Mouse (Mus musculus) liver, adult 2 months (tissue): Measurements from ENCODE around the gene Adgrg4. TPM values are rescaled to one million over a fixed set of nuclear protein-coding genes. Genes with fewer than 3 reads are reported as not detected.
A peak's percentile ranks its signal among the peaks of the same experiment; 100 is the strongest.

Experiments used
- DNase-seq: peaks from one replicate; pipeline ENCODE4 v3.0.0-alpha.2; 2011; ENCODE audit warnings: low read depth, low spot score; ENCODE audit errors: extremely low read depth
- H3K27ac ChIP-seq: fragments of 200-500 bp; replicated peaks from 2 replicates; pipeline ENCODE4 v1.5.1; 2012; ENCODE audit warnings: low read depth, mild to moderate bottlenecking, control low read depth, inconsistent platforms, low read length; ENCODE audit not compliant: insufficient read depth
- H3K27me3 ChIP-seq: fragments of 200-500 bp; 2 replicates; pipeline ENCODE4 v1.6.1; 2012; ENCODE audit warnings: mild to moderate bottlenecking, moderate library complexity, low read length, inconsistent platforms; ENCODE audit not compliant: control insufficient read depth, insufficient read depth
- H3K36me3 ChIP-seq: fragments of 200-500 bp; 2 replicates; pipeline ENCODE4 v1.6.1; 2012; ENCODE audit warnings: low read length, inconsistent platforms; ENCODE audit not compliant: control insufficient read depth, insufficient read depth
- H3K4me1 ChIP-seq: fragments of 200-500 bp; 2 replicates; pipeline ENCODE4 v1.6.1; 2011; ENCODE audit warnings: low read length; ENCODE audit not compliant: control insufficient read depth, insufficient read depth
- H3K4me3 ChIP-seq: fragments of 200-500 bp; 2 replicates; pipeline ENCODE4 v1.5.1; 2011; ENCODE audit warnings: low read depth, mild to moderate bottlenecking, control low read depth, low read length, moderate library complexity; ENCODE audit not compliant: insufficient read depth
- H3K79me2 ChIP-seq: fragments of 200-500 bp; 2 replicates; pipeline ENCODE4 v1.6.1; 2012; ENCODE audit warnings: inconsistent platforms, mild to moderate bottlenecking, low read length, moderate library complexity; ENCODE audit not compliant: control insufficient read depth, insufficient read depth
- H3K9ac ChIP-seq: fragments of 200-500 bp; 2 replicates; pipeline ENCODE4 v1.6.1; 2012; ENCODE audit warnings: low read depth, mild to moderate bottlenecking, control low read depth, inconsistent platforms, low read length
- CTCF ChIP-seq: fragments of 200-500 bp; IDR thresholded peaks from 2 replicates; pipeline ENCODE4 v1.5.1; 2011; ENCODE audit warnings: low read depth, low read length, control low read depth
- POLR2A ChIP-seq: fragments of 200-500 bp; IDR thresholded peaks from 2 replicates; pipeline ENCODE4 v1.6.1; 2011; ENCODE audit warnings: low read length, control low read depth; ENCODE audit not compliant: insufficient read depth; ENCODE audit errors: extremely low read depth
- WGBS: fragments of 180-500 bp; shearing (Covaris S2); methylation state at CpG from one replicate; pipeline ENCODE4 v1.1.7; 2018; 5-methylcytosine and 5-hydroxymethylcytosine counted together
- polyA plus RNA-seq: library from polyadenylated mRNA; depleted of rRNA; stranded (reverse); fragments of >200 nt; gene quantifications from 2 replicates; pipeline ENCODE4 v1.2.3, GENCODE M21; 2012; rRNA removed
- total RNA-seq: library from RNA; depleted of rRNA; stranded (reverse); fragments of >200 nt; gene quantifications from 2 replicates; pipeline ENCODE4 v1.2.3, GENCODE M21; 2014; rRNA removed

The Adgrg4 gene
- total RNA-seq (not detected in 2 replicates), polyA plus RNA-seq (not detected in 2 replicates)

DNA sequence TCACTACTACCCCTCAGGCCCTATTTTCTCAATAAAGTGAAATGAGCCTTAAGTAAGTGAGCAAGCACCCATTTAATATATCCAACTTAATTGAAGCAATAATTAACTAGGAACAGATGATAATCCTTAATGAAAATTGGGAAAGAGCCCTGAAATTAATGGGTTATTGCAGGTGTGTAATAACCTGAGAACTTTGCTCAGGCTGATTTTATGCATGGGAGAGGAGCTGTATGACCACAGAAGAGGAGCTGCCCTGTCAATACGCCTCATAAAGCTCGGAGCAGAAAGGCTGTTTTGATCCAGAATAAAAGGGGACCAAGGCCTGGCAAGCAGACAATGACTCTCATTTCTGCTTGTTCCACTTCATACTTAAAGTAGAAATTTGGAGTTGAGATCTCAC is at the start of gene Adgrg4:
Gene Adgrg4 (plus strand): TSS at position 301 of the 400 bp plus-strand sequence.
- WGBS: 74% methylated on average over 2 of the region's 2 CpGs
- H3K4me1 ChIP-seq: no peaks in the 10 kb centered on the region
- no peaks in the 10 kb centered on the region for H3K36me3 ChIP-seq
- no peak for DNase-seq
- no peaks in the 10 kb centered on the region for H3K27me3 ChIP-seq
- H3K79me2 ChIP-seq: no peaks in the 10 kb centered on the region
- H3K9ac ChIP-seq: no peak within 1 kb of the TSS
- no peak for TF ChIP-seq CTCF
- TF ChIP-seq POLR2A: no peak
- no peak within 1 kb of the TSS for H3K4me3 ChIP-seq
- no peak within 1 kb of the TSS for H3K27ac ChIP-seq

DNA sequence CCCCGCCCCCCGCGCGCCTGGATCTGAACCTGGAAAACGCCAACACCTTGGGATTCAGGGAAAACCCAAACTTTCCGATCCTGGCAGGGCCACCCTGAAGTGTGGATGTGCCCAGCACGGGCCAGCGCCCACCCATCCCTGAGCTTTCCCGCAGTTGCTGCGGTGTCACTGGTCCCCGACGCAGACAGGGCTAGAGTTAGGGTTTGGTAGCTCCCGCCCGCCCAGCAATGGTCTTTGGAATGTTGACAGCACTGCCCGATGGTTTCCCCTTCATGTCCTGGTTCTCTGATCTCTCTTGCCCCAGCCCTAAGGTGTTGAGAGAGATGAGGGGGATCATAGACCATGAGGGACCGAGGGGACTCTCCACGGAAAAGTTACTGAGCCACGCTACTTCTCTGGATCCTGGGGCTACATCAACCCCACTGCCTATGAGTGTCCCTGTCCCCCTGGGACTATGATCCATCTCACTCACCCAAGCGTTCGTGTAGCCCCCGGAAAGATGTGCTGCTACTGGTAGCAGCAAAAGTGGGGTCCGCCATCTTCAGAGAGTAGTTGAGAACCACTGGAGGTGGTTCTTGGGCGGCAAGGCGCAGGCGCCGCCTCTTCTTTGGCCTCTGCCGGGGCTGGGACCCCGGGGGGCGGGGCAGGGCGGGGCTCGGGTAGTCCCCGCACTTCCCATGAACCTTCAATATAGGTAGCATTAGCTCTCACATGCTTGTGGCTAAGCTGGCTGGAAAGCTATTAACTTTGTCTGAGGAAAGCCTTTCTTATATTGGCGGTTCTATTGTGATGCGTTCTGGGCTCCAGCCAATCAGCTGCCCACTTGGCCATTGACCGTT is 48.0 kb upstream of the Adgrg4 start, which contains the start of gene Map7d3:
Gene Map7d3 (minus strand): TSS at position 562 of the 839 bp plus-strand sequence.
- Histone ChIP-seq H3K27ac (no peak within 1 kb of the TSS), H3K4me3 (peak within 1 kb of the TSS; percentile 32), H3K4me1 (no peaks in the 10 kb centered on the region), H3K79me2 (no peaks in the 10 kb centered on the region), H3K27me3 (no peaks in the 10 kb centered on the region), H3K9ac (no peak within 1 kb of the TSS), H3K36me3 (no peaks in the 10 kb centered on the region)
- TF ChIP-seq POLR2A (no peak), CTCF (no peak)
- DNase-seq: no peak
- 4% methylated on average over 35 of the region's 35 CpGs for WGBS

DNA sequence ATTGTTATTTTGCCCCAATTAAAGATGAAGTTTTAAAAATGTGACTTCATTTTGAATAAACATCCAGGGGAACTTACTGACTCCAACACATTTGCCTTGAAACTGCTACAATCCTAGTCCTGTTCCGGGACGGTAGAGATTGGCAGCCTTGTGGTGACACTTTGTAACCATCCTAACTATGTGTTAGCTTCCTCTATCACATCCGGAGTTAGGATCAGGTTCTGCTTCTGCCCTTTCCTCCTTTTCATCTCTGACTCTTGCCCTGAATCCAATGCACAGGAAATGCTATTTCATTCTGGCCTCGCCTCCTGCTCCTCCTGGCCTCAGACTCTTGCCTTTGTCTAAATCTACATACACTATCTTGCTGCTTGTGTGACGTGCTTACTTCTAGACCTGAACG is 42.5 kb upstream of the Adgrg4 start:
- no peaks in the 10 kb centered on the region for H3K4me1 ChIP-seq
- no peak for TF ChIP-seq POLR2A

DNA sequence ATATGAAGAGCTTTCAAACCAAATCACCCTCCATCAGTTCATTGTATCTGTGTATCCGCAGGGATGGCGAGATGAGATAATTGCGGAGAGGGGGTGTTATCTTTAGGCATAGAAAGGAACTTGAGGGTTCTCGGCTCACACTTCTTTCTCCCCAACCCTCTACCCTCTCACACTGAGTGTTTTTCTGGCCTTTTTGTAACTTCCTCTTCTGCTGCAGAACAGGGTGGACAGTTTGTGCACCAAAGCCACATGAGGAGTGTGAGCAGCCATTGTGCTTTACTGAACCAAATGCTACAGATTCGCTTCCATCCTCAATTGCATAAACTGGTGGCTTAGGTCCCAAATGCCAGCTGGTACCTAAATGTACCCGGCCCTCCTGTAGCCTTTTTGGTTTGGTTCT is 34.1 kb upstream of the Adgrg4 start:
- Histone ChIP-seq H3K36me3 (no peaks in the 10 kb centered on the region), H3K27ac (no peak overlapping the region), H3K9ac (no peak overlapping the region), H3K4me3 (no peak overlapping the region), H3K4me1 (no peaks in the 10 kb centered on the region), H3K27me3 (no peaks in the 10 kb centered on the region), H3K79me2 (no peaks in the 10 kb centered on the region)
- DNase-seq: no peak
- TF ChIP-seq CTCF: no peak
- no peak for TF ChIP-seq POLR2A
- WGBS: 83% methylated on average over 5 of the region's 6 CpGs

More for the DNA sequence above, 42.5 kb upstream of the Adgrg4 start:
- peak; percentile 0 for DNase-seq
- H3K36me3 ChIP-seq: no peaks in the 10 kb centered on the region
- no peak overlapping the region for H3K9ac ChIP-seq
- H3K27ac ChIP-seq: no peak overlapping the region
- no peak overlapping the region for H3K4me3 ChIP-seq
- H3K27me3 ChIP-seq: no peaks in the 10 kb centered on the region
- H3K79me2 ChIP-seq: no peaks in the 10 kb centered on the region
- 70% methylated on average over 6 of the region's 6 CpGs for WGBS

DNA sequence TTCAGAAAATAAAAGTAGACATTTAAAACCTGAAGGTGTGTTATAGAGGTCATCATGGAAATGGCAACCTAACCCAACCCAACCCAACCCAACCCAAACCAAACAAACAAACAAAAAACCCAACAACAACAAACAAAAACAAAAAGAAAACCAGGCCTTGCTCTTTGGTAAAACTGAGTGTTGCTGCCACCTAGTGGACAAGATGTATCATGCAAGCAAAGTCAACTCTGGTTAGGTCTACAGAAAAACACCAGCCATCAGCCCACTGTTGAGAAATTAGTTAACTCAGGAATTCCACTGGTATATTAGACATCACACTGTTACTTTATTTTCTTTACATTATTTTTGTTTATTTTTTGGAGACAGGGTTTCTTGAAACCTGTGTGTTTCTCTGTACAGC is 30.6 kb upstream of the Adgrg4 start:
- Histone ChIP-seq H3K27ac (no peak overlapping the region), H3K79me2 (no peaks in the 10 kb centered on the region), H3K27me3 (no peaks in the 10 kb centered on the region), H3K36me3 (no peaks in the 10 kb centered on the region), H3K4me1 (no peaks in the 10 kb centered on the region), H3K9ac (no peak overlapping the region), H3K4me3 (no peak overlapping the region)
- peak; percentile 6 for DNase-seq
- TF ChIP-seq CTCF (peak; percentile 53), POLR2A (no peak)

DNA sequence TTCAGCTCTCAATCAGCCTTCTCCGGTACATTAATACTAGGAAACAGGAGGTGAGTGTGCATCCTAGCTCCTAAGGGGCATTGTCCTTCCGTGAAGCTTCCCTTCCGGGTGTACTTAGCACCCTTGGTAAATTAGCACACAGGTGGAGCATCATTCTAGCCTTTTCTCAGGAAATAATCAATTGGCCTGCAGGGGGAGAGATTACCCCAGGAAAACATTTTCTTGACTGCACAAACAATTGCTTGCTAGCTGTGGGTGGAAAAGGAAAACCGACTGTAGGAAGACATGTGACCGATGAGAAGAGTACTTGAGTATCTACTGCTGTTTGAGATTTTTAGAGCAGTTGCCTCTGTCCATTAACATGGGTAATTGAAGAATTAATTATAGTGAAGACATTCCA is 28.7 kb upstream of the Adgrg4 start:
- Histone ChIP-seq H3K4me1 (no peaks in the 10 kb centered on the region), H3K27ac (no peak overlapping the region), H3K27me3 (no peaks in the 10 kb centered on the region), H3K4me3 (no peak overlapping the region), H3K36me3 (no peaks in the 10 kb centered on the region), H3K9ac (no peak overlapping the region), H3K79me2 (no peaks in the 10 kb centered on the region)
- DNase-seq: no peak
- 58% methylated on average over 5 of the region's 5 CpGs for WGBS
- no peak for TF ChIP-seq POLR2A
- no peak for TF ChIP-seq CTCF
